Mouse (Mus musculus) right cerebral cortex, postnatal 36 days (tissue): ENCODE data around the gene Ankrd13b.
A peak's percentile ranks its signal among the peaks of the same experiment; 100 is the strongest.
"Not testable (repeated sequence)": the region's sequence is repeated elsewhere in the genome, so short reads cannot be mapped to it uniquely, and the experiment has no call there.

ENCODE experiments used
- DNase-seq, 2 experiments: peaks; one replicate each; pipeline ENCODE4 v3.0.0; 2022; ENCODE audit warnings: low spot score in 2 of 2, mixed read lengths in 1 of 2

The Ankrd13b gene

GRCm38 (mm10) chr11:77489591-77490235 is at the start of gene Ankrd13b:
Gene Ankrd13b, minus strand, starts transcription at chr11:77489678.
- DNase-seq: peak; percentile 72 to 82

GRCm38 (mm10) chr11:77532202-77532846 is 42.8 kb upstream of the Ankrd13b start:
- no peak for DNase-seq

DNA sequence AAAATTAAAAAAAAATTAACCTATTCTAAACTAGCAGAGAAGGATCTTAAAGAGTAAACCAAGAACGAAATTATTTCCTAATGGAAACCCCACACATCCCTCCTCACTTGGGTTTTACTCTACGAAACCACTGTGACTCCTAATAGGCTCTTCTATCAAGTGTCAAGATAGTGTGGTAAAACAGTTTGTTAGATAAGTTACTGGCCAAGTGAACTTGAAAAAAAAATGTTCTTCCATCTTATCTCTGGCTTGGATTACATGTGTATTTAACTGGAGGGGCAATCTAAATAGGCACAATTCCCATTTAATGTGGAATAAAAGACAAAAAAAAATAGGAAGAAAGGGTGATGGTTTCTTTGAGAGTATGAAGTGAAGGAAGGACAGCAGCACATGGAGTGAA is 41.4 kb upstream of the Ankrd13b start:
- no peak for DNase-seq

DNA sequence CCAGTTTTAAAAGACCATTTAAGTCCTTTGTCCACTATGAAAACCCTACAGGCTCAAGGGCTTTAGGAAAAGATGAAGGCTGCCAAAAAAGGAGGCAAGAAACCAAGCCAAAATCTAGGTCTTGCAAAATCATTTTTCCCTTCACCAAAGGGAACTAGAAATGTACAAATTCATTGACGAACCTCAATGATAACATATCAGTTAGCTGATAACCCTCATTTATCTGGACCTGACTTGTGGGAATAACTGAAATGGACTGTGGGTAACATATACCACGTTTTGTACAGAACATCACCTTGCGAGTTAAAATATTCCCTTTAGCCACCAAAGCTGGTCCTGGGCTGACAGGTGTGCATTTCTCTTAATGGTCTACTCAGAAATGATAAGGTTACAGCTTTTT is 40.2 kb upstream of the Ankrd13b start:
- DNase-seq: no peak

DNA sequence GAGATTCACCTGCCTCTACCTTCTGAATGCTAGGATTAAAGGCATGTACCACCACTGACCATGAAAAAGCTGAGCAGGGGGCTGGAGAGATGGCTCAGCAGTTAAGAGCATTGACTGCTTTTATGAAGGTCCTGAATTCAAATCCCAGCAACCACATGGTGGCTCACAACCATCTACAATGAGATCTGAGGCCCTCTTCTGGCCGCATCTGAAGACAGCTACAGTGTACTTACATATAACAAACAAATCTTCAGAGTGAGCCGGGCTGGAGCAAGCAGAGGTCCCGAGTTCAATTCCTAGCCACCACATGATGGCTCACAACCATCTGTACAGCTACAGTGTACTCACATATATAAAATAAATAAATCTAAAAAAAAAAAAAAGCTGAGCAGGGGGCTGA is 38.9 kb upstream of the Ankrd13b start:
- DNase-seq: not testable (repeated sequence)

DNA sequence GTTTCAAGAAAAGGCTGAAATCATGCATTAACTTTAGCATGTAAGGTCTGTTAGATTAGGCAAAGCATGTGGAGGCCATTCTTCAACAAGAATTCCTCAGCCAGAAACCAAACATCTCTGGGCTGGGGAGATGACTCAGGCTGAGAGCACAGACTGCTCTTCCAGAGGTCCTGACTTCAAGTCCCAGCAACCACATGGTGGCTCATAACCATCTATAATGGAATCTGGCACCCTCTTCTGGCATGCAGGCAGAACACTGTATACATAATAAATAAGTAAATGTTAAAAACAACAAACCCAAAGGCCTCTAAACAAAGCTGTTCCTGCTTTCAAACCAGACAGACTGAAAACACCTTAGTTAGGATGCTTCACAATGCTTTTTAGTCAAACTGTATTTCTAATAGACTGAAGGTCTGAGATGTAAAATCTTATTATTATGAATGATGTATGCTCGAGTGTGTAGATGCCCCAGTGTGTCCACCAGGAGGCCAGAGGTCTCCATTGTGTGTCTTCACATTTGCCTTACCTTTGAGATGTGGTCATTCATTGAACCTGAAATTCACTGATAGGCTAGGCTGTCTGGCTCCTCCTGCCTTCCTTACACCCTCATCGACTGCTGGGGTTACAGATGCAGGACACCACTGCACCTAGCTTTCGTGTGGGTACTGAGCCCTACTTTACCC is 36.5 kb upstream of the Ankrd13b start:
- DNase-seq: no peak

DNA sequence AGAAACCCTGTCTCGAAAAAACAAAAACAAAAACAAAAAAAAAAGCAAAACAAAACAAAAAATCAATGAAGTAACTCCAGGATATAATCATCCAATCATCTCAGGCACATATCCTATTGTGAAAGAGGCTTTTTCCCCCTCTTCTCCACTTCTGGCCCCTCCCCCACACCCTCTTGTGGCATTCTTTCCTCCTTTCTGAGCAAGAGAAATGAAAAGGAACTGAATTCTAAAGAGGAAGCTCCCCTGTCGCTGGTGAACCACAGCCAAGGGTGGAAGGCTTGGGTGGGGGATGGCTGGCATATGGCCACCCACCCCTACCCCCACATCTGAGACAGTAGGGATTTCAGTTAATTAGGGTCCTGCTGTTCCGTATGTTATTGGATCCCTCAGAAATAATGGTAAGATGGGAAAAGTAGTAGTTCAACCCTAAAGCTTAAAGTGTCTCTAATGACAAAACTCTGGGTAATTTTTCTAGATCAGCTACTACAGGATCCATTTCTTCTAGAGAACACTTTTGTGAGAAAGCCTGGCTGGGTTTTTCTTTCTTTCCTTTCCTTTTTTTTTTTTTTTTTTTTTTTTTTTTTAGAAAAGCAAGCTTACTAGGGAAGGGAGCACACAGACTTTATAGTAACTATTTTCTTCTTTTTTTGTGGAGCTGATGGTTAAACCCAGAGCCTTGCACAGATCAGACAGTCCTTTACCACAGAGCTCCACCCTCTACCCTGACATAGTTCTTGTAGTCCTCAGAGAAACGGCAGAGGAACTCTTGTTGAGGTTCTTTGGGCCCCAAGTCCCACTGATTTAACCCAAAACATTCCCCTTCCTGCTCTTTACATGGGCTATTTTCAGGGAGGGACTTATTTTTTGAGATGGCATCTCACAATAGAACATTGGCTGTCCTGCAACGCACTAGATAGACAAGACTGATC is 31.4 kb upstream of the Ankrd13b start:
- no peak for DNase-seq

- DNase-seq: no peak
Measured at GRCm38 (mm10) chr11:77519043-77519442, 29.6 kb upstream of the Ankrd13b start, which contains the start of gene Gm10392. Gene Gm10392, minus strand, starts transcription at chr11:77519198.

- no peak for DNase-seq
Measured at GRCm38 (mm10) chr11:77518051-77518798, 28.7 kb upstream of the Ankrd13b start.

DNA sequence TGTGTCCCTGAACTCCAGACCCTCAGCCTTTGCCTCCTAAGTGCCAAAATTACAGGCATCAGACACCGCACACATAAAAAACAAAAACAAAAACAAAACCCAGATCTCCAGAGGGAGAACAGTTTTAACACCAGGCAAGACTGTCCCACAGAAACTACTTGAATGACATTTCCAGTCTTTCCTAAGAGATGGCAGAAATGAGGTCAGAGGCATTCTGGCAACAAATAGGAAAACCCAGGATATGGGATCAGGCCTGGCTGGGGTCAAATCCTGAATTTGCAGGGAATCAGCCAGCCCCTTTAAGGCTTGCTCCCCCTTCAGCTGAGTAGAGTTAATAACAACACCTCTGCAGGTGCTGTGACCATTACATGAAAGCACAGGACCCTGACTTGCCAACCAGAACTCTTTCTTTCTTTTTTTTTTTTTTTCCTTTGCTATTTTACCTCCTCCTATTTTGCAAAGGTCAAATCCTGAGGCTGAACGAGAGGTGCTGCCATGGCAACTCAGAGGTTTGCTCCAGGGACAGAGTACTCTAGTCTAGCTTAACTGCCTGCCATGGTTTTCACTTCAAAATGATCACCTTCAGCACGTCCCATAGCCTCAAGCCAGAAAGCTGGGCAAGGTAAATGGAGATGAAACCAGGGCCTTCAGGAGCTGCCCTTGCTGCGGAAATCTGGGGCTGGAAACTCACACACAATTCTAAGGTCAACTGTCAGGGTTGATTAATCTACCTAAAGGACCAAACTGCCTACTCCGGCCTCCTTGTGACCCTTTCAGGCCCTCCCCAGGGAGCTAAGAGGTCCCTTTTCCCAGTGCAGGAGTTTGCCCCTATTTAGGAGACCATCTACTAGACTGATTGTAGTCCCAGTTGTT is 27.3 kb upstream of the Ankrd13b start:
- no peak for DNase-seq

GRCm38 (mm10) chr11:77515637-77516552 is 26.4 kb upstream of the Ankrd13b start, which contains the start of gene Trp53i13:
Gene Trp53i13, minus strand, starts transcription at chr11:77515980.
- no peak for DNase-seq

GRCm38 (mm10) chr11:77514832-77515636 is 25.6 kb upstream of the Ankrd13b start, which contains the start of gene Abhd15:
Gene Abhd15, plus strand, starts transcription at chr11:77515121.
- no peak for DNase-seq

GRCm38 (mm10) chr11:77514281-77514831 is 24.9 kb upstream of the Ankrd13b start:
- no peak for DNase-seq

GRCm38 (mm10) chr11:77513811-77514170 is 24.3 kb upstream of the Ankrd13b start:
- no peak for DNase-seq

GRCm38 (mm10) chr11:77512891-77513810 is 23.7 kb upstream of the Ankrd13b start:
- DNase-seq: no peak

GRCm38 (mm10) chr11:77511336-77511735 is 21.9 kb upstream of the Ankrd13b start:
- no peak for DNase-seq
